Mouse (Mus musculus): ENCODE measurements around the gene Wnt7b. TPM values are rescaled to one million over a fixed set of nuclear protein-coding genes. Genes with fewer than 3 reads are reported as not detected.

Gene Wnt7b
- total RNA-seq, 2 experiments from 2014 or later: not detected

GRCm38 (mm10) chr15:85523173-85523991, 58.9 kb downstream of the Wnt7b start:
- no peak for ATAC-seq (ENCODE audit: poor library complexity, severe bottlenecking)

GRCm38 (mm10) chr15:85519438-85519837, 62.8 kb downstream of the Wnt7b start:
- ATAC-seq (ENCODE audit: poor library complexity, severe bottlenecking): no peak

GRCm38 (mm10) chr15:85507370-85508014, 74.8 kb downstream of the Wnt7b start:
- ATAC-seq (ENCODE audit: poor library complexity, severe bottlenecking): no peak

DNA sequence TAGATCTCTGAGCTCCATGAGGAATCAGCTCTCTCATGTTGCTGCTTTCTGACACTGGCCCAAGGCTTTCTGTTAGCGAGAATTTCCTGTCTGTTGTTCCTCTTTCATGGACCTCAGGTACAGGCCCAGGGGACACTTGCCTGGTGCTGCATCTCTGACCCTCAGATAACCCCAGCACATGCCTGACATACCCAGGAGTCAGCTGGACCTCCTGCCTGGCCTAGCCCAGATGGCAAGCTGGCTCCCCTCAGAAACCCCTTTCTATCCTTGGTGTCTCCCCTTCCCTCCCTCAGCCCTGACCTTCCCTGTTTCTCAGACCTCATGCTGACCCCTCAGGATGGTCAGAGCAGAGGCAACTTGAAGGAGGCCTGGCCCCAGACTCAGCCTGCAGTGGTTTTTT, 75.6 kb downstream of the Wnt7b start:
- no peak for ATAC-seq (ENCODE audit: poor library complexity, severe bottlenecking)

GRCm38 (mm10) chr15:85505118-85505925, 77.0 kb downstream of the Wnt7b start:
- ATAC-seq (ENCODE audit: poor library complexity, severe bottlenecking): no peak

- ATAC-seq (ENCODE audit: poor library complexity, severe bottlenecking): no peak
These were observed 79.1 kb downstream of the Wnt7b start, which contains the start of gene 7530416G11Rik for GRCm38 (mm10) chr15:85503127-85503526. Gene 7530416G11Rik, minus strand, starts transcription at chr15:85503227.

DNA sequence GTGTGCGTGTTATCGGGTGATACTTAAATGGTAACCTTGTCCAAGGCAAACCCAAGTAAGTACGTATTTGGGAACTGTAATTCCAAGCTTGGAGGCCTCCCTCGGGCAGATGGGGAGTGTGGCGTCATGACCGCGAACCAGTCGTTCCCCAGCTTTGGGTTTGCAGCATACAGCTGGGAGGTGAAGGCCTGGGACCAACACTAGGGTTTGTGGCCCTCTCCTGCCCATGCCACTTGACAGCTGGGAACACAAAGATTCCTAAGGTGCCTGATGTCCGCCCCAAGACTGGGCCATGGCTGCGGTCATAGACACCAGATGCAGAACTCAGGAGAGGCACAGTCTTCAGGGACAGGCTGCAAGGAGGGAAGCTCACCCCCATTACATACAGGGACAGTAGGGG, 82.0 kb downstream of the Wnt7b start:
- ATAC-seq (ENCODE audit: poor library complexity, severe bottlenecking): no peak

- no peak for ATAC-seq (ENCODE audit: poor library complexity, severe bottlenecking)
These were observed 84.2 kb downstream of the Wnt7b start for GRCm38 (mm10) chr15:85497981-85498475.

- ATAC-seq (ENCODE audit: poor library complexity, severe bottlenecking): no peak
These were observed 84.7 kb downstream of the Wnt7b start for GRCm38 (mm10) chr15:85497548-85497947.

DNA sequence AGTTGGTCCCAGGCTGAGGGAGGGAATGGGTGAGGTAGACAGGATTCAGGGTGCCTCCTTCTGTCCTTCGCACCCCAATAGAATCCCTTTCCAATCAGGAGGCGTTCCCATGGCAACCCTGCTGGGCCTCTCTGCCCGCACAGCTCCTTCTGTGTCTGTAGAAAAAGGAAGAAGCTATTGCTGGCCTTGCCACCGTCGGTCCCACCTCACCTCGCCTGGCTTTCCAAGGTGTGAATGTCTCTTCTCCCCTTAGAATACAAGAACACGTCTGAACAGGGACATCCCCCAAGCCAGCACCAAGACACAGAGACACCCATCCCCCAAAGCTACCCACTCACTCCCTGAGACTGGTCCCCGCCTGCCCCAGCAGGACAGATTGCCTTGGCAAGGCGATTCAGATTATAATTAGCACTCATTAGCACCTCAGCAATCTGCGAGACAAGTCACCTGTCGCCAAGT, 88.1 kb downstream of the Wnt7b start:
- ATAC-seq (ENCODE audit: poor library complexity, severe bottlenecking): no peak

- no peak for ATAC-seq (ENCODE audit: poor library complexity, severe bottlenecking)
These were observed 92.5 kb downstream of the Wnt7b start for GRCm38 (mm10) chr15:85489751-85490150.

DNA sequence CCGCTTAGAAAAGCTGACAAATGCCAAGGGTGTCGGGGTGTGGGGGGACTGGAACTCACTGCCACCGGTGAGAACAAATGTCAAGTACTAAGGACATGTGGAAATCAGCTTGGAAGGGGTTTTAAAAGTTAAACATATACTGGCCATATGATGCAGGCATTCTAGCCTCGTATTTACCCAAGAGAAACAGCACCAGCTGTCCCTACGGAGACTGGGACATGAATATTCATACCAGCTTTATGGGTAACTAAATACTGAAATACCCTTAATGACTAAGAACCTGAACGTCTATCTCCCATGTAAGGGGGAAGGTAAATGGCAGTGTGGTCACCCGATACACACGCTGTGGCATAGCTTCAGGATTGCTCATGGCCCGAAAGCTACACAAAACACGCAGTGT, 93.4 kb downstream of the Wnt7b start:
- ATAC-seq (ENCODE audit: poor library complexity, severe bottlenecking): no peak

Other genes with a start within 250 kb of the Wnt7b start
- gene Atxn10, start 246.2 kb downstream of the Wnt7b start, total RNA-seq (2015): 167 and 180 TPM in 2 replicates
- 103 and 104 TPM in 2 replicates for gene Atxn10, start 246.2 kb downstream of the Wnt7b start, total RNA-seq (2017)
- not detected in 2 replicates for gene 7530416G11Rik, start 79.2 kb downstream of the Wnt7b start, total RNA-seq (2015)
- gene 7530416G11Rik, start 79.2 kb downstream of the Wnt7b start, total RNA-seq (2017): not detected in 2 replicates
- not detected in 2 replicates for gene Ppara, start 152.5 kb upstream of the Wnt7b start, total RNA-seq (2015)
- not detected in 2 replicates for gene Ppara, start 152.5 kb upstream of the Wnt7b start, total RNA-seq (2017)
- gene Cdpf1, start 229.2 kb upstream of the Wnt7b start, total RNA-seq (2015): 8.3 and 13.0 TPM in 2 replicates
- 7.7 and 14.5 TPM in 2 replicates for gene Cdpf1, start 229.2 kb upstream of the Wnt7b start, total RNA-seq (2017)
- not detected in 2 replicates for gene Pkdrej, start 239.3 kb upstream of the Wnt7b start, total RNA-seq (2015)
- gene Pkdrej, start 239.3 kb upstream of the Wnt7b start, total RNA-seq (2017): not detected in 2 replicates
- gene Ttc38, start 249.8 kb upstream of the Wnt7b start, total RNA-seq (2015): 2.8 and 3.5 TPM in 2 replicates
- 4.9 and 10.7 TPM in 2 replicates for gene Ttc38, start 249.8 kb upstream of the Wnt7b start, total RNA-seq (2017)